Mouse (Mus musculus) embryonic stem cell, embryonic (primary cell): ENCODE measurements at regions not wholly inside any gene's neighbourhood (a gene's known extent, or its start where the extent isn't known, plus 50 kb on each side); places are given as distances from the start of the nearest gene placed in this dataset.

Experiments used
- CTCF ChIA-PET, 4 experiments: fragments of 300-600 bp in 2 of 4; fragments of 350-600 bp in 2 of 4; sonication (Branson Sonifier 250); formaldehyde crosslinking; loops; one replicate each; lab custom pipeline; 2022; ENCODE audit warnings: inconsistent platforms in 2 of 4; lab: Charles Lee
- POLR2A ChIA-PET, 4 experiments: fragments of 300-600 bp in 2 of 4; fragments of 350-600 bp in 2 of 4; sonication (Branson Sonifier 250); formaldehyde crosslinking; loops; one replicate each; lab custom pipeline; 2022; ENCODE audit warnings: antibody characterized with exemption in 4 of 4, inconsistent platforms in 1 of 4; lab: Charles Lee

DNA sequence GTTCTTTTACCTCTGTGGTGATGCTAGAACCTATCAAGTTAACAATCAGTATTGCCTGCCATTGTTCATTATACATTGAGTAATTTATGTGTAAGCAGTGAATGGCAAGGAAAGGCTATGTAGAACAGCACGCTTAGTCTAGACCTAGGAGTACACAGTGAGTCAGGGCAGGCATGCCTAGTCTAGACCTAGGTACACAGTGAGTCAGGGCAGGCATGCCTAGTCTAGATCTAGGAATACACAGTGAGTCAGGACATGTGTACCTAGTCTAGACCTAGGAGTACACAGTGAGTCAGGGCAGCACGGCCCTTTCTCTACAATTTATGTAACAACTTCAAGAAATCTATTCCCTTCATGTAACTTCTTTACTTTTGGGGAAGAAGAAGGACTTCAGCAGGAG lies 347.2 kb downstream of the Tmem232 start:
- CTCF ChIA-PET = no interaction called here
- POLR2A ChIA-PET = no interaction called here

DNA sequence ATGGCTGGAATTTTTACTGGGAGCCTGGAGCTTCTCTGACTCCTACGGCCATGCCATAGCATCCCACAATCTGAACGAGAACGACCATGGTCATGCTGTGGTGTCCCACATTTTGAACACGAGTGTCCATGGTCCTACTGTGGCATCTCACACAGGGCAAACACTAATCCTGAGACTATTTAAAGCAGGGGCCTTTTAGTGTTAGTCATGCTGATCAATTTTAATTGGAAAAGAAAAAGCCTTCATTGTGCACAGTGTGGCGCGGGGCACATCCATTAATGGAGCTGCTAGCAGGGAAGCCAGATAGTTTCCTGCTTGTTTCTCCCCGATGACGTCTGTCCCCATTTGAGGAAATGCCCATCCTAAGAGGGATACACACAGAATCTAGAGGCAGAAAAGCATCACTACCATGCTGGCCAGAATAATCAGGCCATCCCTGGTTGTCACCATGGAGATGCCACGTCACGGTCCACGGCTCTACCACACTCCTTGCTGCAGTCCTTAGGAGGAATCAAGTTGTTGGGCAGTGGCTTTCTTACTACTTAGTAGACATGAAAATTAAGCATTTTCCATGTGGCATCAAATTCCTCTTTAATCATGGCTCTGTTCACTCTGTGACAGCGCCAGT lies 348.0 kb downstream of the Tmem232 start:
- POLR2A ChIA-PET = interaction anchor here in 1 of 4 experiments (0.6 kb wide), 1 partner anchor 349 kb away, joined by 3 read pairs; no protein-coding TSS in a partner anchor

DNA sequence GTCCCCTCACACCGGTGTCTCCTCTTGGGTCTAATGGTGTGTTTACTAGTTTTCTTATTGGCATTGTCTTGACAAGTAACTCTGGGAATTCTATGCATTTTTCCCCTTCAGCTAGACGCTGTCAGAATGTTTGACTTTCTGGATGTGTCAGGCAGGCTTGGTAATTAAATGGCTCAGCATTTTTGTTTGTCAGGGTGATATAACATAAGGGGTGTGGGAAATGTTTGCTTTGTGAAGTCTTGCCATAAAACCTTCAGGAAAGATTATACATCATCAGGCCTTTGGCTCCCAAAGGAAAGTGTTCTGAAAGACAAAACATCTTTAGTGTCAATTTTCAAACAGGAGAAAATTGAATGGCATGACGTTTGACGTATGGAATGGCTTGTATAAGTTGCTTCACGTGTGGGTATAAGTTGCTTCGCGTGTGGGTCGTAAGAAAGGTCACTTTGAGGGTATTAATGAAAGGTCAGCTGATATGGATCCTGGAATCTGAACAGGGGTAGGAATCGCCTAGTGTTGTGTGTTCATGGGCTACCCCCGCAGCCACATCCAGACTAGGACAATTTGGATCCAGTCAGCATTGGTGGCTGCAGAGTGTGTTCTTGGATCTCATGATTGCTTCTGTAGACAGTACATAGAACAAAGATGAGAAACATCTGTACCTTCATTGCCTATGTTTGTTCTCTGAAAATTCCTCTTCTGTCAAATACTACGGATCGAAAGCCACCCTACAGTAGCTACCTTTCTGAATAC lies 349.6 kb downstream of the Tmem232 start:
- ChIA-PET POLR2A (no interaction called here), CTCF (no interaction called here)

More for the DNA sequence above, 348.0 kb downstream of the Tmem232 start:
- CTCF ChIA-PET = no interaction called here

DNA sequence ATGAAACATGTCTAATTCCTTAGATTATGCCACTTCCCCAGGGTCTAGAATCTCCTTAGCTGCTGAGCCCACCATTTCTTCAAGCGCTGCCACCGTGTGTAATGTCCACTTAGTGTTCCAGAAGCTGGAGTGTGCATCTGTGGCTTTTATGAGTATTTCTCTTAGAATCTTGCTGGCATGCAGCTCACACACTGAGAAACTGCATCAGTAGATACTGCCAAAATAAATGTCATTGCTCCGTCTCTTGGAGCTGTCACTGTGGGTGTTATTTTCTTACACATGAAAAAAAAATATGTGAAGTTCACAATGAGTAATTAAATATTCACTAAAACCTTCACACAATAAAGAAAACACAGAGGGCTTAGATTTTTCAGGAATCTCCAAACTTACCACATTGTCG lies 345.3 kb upstream of the 4930583I09Rik start:
- ChIA-PET POLR2A (no interaction called here), CTCF (interaction anchor here in 1 of 4 experiments (0.5 kb wide), 1 partner anchor 546 kb away, joined by 3 read pairs; no protein-coding TSS in a partner anchor)

DNA sequence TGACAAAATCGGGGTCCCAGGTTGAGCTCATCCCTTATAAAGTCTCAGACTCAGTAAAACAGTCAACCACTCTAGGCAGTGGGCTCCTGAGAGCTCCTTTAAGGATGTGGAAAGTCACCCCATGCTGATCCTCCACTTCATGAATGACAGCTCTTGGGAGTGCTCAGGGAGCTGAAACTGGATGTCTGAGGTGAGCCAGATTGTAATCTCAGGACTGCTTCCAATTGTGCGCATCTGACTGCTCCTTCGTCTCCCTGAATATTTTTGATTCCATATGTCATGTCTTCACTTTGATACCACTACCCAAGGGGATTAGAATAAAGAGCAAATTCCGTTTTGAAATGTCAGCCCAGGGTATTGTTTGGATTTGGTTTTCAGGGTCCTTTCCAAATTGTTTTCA lies 339.9 kb upstream of the 4930583I09Rik start:
- ChIA-PET POLR2A (no interaction called here), CTCF (no interaction called here)

DNA sequence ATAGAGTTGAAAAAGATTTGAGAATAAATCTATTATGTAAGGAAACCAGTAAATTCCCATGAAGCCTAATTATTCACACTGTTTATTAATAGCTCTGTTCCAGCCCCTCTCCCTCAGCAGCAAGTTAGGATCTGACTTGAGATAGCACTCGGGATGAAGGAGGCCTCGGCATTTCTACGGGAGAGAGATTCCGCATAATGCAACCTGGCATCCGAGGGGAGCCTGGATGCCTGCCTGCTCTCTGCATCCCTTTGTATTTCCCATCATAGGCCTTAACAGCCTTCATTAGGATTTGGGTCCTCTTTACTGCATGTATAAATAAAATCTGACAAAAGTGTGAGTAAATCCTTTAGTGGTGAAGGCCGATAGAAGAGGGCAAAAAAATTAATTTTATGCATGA lies 338.2 kb upstream of the 4930583I09Rik start:
- ChIA-PET CTCF (no interaction called here), POLR2A (no interaction called here)

DNA sequence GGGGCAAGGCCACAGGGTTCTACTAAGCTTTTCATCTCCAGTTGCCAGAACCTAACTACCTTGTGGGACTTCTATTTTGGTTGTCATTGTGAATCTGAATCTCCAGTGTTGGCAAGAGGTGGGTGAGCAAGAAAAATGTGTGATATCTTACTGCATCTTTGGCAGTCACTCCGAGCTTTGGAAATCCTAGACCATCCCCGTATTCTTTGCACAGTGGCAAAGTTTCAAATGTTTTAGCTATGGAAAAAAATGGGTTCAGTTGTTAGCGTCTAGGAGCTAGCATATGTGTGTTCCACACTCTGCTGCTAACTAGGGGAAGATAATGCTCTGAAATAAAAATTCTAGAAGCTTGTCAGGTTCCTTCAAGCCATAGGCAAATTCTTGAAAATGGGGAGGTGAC lies 337.4 kb upstream of the 4930583I09Rik start:
- ChIA-PET POLR2A (no interaction called here), CTCF (no interaction called here)

DNA sequence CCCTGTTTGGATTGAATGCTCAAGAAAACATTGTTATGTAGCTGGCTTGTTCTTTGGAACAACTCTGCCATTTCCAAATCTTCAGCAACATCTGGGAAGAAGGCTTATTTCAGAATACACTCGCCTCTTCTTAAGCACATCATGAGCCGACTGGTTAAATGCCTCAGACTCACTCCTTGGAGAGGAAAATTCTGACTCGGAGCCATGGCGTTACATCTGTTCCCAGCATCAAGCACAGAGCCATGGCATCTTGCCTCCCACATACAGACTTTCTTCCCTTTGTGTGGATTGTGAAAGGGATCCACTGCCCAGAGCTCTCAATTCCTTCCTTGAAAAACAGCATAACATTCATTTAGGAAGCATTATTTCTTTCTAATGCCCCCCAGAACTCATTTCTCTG lies 334.8 kb upstream of the 4930583I09Rik start:
- ChIA-PET CTCF (no interaction called here), POLR2A (interaction anchor here in 1 of 4 experiments (0.7 kb wide), 1 partner anchor 361 kb away, joined by 3 read pairs; no protein-coding TSS in a partner anchor)

DNA sequence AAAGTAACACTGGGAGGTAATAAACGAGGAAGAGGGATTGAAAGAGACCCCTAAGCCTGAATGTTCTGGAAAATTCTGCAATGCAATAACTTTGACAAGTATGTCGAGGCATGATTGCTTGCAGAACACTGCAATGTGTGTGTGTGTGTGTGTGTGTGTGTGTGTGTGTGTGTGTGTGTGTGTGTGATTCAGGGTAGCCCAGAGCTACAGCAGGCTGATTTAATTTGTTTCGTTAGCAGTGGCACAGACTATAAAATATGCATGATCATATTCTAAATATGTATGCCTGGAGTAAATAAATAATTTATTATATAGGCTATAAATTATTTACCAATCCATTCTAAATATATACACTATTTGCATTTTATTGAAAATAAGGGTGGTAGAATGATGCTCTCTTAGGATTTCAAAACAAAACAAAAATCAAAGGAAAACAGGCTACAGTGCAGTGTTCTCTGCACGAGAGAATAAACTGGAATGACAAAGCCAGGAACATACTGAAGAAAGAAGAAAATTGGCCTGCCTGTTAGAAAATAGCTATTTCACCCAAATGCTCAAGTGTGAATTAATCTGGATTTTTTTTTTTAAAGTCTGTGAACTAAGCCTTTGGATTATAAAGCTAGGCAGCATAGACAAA lies 334.2 kb upstream of the 4930583I09Rik start:
- POLR2A ChIA-PET = no interaction called here
- CTCF ChIA-PET = no interaction called here

DNA sequence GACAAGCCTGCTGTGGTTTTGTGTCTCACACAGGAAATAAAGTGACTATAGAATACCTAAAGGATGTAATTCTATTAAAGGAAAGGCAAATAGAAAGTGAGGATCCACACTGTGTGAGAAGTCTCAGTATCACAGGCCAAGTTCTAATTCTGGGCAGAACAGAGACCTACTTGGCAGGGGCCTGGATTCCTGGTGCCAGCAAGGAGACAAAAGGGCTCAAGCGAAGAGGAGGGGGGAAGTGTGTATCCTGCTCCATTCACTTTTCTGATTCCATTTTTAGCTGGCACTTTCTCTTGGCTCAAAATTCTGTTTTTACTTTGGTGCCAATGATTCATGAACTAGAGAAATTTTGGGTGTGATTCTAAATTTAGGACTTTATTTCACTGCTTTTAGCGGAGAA lies 310.5 kb upstream of the 4930583I09Rik start:
- CTCF ChIA-PET = no interaction called here
- POLR2A ChIA-PET = no interaction called here

DNA sequence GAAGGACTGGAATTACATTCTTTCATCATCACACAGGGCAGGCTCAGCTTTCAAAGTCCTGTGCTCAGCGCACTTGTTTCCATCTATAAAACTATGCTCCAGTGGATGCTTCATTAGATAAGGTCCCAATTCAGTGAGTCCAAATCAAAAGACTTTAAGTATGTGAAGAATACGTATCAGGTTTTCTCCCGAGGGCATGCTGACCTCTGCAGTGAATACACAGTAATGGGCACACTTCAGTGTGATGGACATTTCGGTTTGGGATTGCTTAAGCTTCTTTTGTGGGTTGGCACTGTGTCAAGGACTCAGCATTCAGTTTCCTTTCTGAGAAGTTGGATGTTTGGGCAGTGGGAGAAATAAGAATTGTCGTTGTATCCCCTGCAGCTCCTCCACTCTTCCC lies 278.8 kb upstream of the 4930583I09Rik start:
- CTCF ChIA-PET = no interaction called here
- POLR2A ChIA-PET = no interaction called here

DNA sequence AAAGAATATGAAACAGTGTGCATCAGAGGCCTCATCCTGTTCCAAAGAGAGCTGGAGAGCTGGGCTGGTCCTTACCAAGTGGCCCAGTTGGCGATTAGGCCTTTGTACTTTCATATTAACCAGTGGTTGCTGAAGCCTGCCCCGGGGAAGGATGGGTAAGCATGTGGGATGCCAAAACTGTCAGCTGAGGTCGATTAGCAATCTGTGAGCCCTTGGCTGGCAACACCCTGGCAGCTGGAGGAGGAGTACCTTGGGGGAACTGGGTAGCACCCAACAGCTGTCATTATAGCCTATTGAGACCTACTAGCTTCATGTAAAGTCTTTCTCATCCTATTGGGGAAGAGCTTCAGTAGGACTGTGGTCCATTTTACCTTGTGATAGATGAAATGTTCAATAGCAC lies 277.2 kb upstream of the 4930583I09Rik start:
- ChIA-PET POLR2A (no interaction called here), CTCF (no interaction called here)

DNA sequence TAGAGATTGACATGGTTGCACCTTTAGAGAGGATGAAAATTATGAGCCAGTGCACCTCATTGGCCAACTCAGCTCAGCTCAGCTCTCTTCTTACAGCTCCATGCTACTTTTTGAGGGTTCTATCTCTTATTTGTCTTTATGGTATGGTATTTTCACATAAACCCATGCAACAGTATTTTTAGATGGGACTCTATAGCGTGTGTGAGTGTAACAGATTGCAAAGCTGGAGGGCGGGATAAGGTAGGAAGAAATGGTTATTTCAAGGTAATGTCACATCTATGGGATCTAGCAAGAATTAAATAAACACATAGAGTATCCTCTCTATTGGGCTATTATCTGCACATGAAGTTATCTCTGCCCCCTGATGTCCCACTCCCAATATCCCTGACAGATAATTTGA lies 269.8 kb upstream of the 4930583I09Rik start:
- POLR2A ChIA-PET = no interaction called here
- CTCF ChIA-PET = no interaction called here

DNA sequence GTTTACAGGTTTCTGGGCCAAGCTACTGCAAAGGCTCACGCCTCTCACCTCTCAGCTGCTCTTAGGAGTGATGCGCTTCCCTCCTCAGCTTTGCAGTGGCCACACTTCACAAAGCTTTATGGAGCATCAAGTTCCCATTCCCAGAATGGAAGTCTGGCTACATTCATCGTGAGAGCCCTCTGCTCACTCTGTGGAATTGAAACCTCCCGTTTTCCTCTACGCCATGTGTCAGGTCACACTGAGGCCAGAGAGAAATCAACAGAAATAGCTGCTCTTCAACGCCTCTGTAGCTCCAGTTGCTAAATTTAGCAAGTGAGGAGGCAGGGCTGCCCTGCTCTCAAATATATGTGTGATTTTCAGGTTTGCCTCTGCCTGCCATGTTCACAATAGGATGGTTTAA lies 265.3 kb upstream of the 4930583I09Rik start:
- CTCF ChIA-PET = no interaction called here
- POLR2A ChIA-PET = interaction anchor here in 1 of 4 experiments (0.5 kb wide), 1 partner anchor 771 kb away, joined by 4 read pairs; no protein-coding TSS in a partner anchor

DNA sequence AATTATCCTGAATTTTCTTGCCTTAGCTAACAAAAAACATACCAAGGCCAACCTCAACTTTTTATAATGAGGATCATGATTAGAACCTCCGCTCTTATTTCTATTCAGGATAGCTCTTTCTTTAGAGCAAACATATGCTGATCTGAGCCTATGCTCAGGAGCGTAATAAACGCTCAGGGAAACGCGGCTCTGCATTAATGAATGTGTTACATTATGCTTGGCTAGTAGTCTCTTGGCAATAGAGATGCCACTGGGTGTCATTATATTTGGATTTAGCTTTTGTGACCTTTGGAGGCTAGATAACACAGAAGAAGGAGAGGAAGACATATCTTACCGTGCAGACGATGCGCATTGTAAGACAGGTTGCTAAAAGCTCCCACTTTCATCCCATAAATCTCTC lies 246.4 kb upstream of the 4930583I09Rik start:
- CTCF ChIA-PET = no interaction called here

DNA sequence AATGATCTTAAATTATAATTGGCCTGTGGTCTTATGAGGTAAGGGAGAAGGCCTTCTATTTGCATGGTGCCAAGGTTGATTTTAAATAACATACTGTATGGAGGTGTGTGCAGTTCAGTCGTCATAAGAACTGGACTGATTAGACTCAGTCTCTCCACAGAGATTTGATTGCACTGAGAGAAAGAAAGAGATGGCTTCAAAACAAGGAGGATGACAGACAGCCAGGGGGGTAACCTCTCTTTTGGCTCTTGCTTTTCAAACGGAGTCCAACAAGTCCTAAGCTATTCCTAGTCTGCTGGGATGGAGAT lies 245.9 kb upstream of the 4930583I09Rik start:
- ChIA-PET POLR2A (interaction anchor here in 1 of 4 experiments (0.5 to 1.1 kb wide), 2 partner anchors 11 to 25 kb away, joined by 3 read pairs; no protein-coding TSS in a partner anchor), CTCF (no interaction called here)

More for the DNA sequence above, 246.4 kb upstream of the 4930583I09Rik start:
- POLR2A ChIA-PET = interaction anchor here in 1 of 4 experiments (0.5 to 1.1 kb wide), 2 partner anchors 10 to 25 kb away, joined by 3 read pairs; no protein-coding TSS in a partner anchor

DNA sequence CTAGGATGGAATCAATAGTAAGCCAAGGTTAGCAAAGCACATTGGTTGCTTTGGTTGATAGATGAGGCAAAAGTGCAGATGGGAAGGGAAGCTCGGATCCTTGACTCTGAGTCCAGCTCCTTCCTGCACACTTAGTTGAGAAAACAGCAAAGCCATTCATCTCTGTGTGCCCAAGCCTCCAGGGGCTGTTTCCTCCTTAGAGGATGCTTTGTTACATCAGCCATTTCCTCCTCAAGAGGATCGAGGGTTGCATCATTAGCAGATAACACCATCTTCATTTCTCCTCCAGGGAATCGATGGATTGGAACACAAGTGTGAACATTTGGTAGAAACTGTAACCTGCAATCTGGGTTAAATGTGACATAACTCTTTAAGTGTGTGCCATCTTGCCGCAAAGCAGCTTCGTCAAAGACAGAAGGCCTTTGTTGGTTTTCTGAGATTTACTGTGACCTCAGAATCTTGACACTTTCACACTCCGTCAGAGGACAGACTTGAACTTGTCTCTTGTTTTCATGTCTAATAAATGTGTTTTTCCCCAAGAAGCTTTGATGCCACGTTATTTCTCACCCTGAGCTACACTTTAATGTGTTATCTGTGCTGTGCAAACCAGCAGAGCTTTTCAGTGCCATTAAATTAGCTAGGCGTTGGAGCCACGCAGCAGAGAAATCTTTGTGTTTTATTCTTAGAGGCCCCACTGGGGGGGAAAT lies 245.4 kb upstream of the 4930583I09Rik start:
- POLR2A ChIA-PET = no interaction called here

DNA sequence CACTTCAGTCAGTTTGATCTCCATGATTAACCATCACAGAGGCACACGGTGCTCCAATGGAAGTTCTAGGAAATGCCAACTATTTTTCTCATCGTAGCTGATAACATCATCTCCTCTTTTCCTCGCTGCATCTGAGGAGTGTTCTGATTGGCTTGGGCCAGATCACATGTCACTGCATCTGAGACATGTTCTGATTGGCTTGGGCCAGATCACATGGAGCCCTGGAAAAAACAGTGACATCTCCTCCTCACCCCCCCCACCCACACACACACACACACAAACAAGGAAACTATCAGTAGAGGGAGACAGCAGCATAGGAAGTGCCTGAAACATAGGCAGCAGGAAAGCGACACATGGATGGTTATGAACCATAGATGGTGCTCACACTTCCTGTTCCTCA lies 239.0 kb upstream of the 4930583I09Rik start:
- POLR2A ChIA-PET = interaction anchor here in 1 of 4 experiments (0.7 kb wide), 1 partner anchor 115 kb away, joined by 3 read pairs; no protein-coding TSS in a partner anchor
- CTCF ChIA-PET = no interaction called here

More for the DNA sequence above, 245.4 kb upstream of the 4930583I09Rik start:
- CTCF ChIA-PET = interaction anchor here in 1 of 4 experiments (0.6 kb wide), 1 partner anchor 19 kb away, joined by 4 read pairs; no protein-coding TSS in a partner anchor

DNA sequence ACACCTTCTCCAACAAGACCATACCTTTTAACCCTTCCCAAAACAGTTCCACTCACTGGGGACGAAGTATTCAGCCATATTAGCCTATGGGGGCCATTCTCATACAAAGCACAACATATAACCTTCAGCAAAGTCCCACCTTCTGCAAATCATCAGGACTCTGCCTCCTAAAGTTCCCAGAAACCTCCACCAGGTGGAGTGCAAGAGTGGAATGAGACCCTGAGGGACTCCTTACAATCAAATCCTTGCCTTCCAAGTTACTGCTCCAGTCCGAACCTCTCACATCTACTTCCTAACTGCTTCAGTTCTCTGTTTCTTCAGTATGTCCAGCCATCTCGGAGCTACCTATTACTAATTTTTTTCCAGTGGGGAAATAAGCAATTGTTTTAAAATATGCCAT lies 235.2 kb upstream of the 4930583I09Rik start:
- CTCF ChIA-PET = interaction anchor here in 2 of 4 experiments (0.7 to 0.8 kb wide), 2 partner anchors 181 to 254 kb away, joined by 3 read pairs; no protein-coding TSS in a partner anchor
- POLR2A ChIA-PET = no interaction called here
